Mouse (Mus musculus) ES-Bruce4 (cell line): ENCODE data around the gene Schip1. TPM values are rescaled to one million over a fixed set of nuclear protein-coding genes. Genes with fewer than 3 reads are reported as not detected.
"Not testable (repeated sequence)": the region's sequence is repeated elsewhere in the genome, so short reads cannot be mapped to it uniquely, and the experiment has no call there.

ENCODE experiments used
- H3K27ac ChIP-seq: 2 replicates; pipeline ENCODE4 v1.5.1; 2012; ENCODE audit warnings: low read length, inconsistent platforms; ENCODE audit not compliant: insufficient read depth
- H3K27me3 ChIP-seq: 2 replicates; pipeline ENCODE4 v1.6.1; 2012; ENCODE audit warnings: mild to moderate bottlenecking, low read length, inconsistent platforms; ENCODE audit not compliant: control insufficient read depth, poor library complexity, insufficient read depth, severe bottlenecking
- H3K36me3 ChIP-seq: 2 replicates; pipeline ENCODE4 v1.6.1; 2012; ENCODE audit warnings: inconsistent platforms, mild to moderate bottlenecking, low read length, moderate library complexity; ENCODE audit not compliant: control insufficient read depth, poor library complexity, insufficient read depth, severe bottlenecking
- H3K4me1 ChIP-seq: one replicate; pipeline ENCODE4 v1.8.1; 2011; ENCODE audit warnings: low read length; ENCODE audit not compliant: control insufficient read depth, insufficient read depth
- H3K4me3 ChIP-seq: 2 replicates; pipeline ENCODE4 v1.5.1; 2011; ENCODE audit warnings: low read depth, mild to moderate bottlenecking, low read length
- H3K9ac ChIP-seq: 2 replicates; pipeline ENCODE4 v1.6.1; 2012; ENCODE audit warnings: low read depth, mild to moderate bottlenecking, inconsistent platforms; ENCODE audit not compliant: poor library complexity, severe bottlenecking
- H3K9me3 ChIP-seq: replicated peaks from 2 replicates; pipeline ENCODE4 v1.6.1; 2012; ENCODE audit warnings: mild to moderate bottlenecking, low read length, inconsistent platforms; ENCODE audit not compliant: control insufficient read depth, poor library complexity, insufficient read depth, severe bottlenecking
- CTCF ChIP-seq: IDR thresholded peaks from one replicate; pipeline ENCODE4 v1.8.1; 2011; ENCODE audit warnings: low read depth, low read length
- EP300 ChIP-seq: IDR thresholded peaks from 2 replicates; pipeline ENCODE4 v1.6.1; 2011; ENCODE audit warnings: low read depth, low read length; ENCODE audit not compliant: insufficient read depth
- POLR2A ChIP-seq: IDR thresholded peaks from one replicate; pipeline ENCODE4 v1.8.1; 2011; ENCODE audit warnings: low read length; ENCODE audit not compliant: insufficient read depth
- polyA plus RNA-seq: library from polyadenylated mRNA; stranded (reverse); fragments of >200 nt; gene quantifications from 2 replicates; pipeline ENCODE4 v1.2.4, GENCODE M21; 2011; ENCODE audit warnings: low read depth; ENCODE audit not compliant: missing spikeins, insufficient read depth, insufficient read length

Schip1 gene
- polyA plus RNA-seq, 1 experiment: 85.2 TPM

GRCm38 (mm10) chr3:68085024-68085423 lies 20.4 kb downstream of the Schip1 start:
- TF ChIP-seq CTCF (no peak), EP300 (no peak), POLR2A (no peak)
- H3K27me3 ChIP-seq: no peaks in the 10 kb centered on the region; the same call in 1 of the 2 replicates
- no peaks in the 10 kb centered on the region for H3K4me1 ChIP-seq
- H3K36me3 ChIP-seq: no peaks in the 10 kb centered on the region
- H3K27ac ChIP-seq: no peak overlapping the region
- H3K9me3 ChIP-seq: no peaks in the 10 kb centered on the region
- no peak overlapping the region for H3K9ac ChIP-seq
- H3K4me3 ChIP-seq: no peak overlapping the region

- no peaks in the 10 kb centered on the region for H3K36me3 ChIP-seq
- no peak for TF ChIP-seq EP300
- TF ChIP-seq CTCF: no peak
- no peak for TF ChIP-seq POLR2A
- H3K9me3 ChIP-seq: no peaks in the 10 kb centered on the region
- H3K27ac ChIP-seq: no peak overlapping the region
- H3K4me1 ChIP-seq: no peaks in the 10 kb centered on the region
- H3K4me3 ChIP-seq: no peak overlapping the region
- no peak overlapping the region for H3K9ac ChIP-seq
- no peaks in the 10 kb centered on the region for H3K27me3 ChIP-seq
Measured at GRCm38 (mm10) chr3:68092108-68092507, 27.5 kb downstream of the Schip1 start.

- Histone ChIP-seq H3K27me3 (no peaks in the 10 kb centered on the region), H3K9me3 (no peaks in the 10 kb centered on the region), H3K4me3 (no peak overlapping the region), H3K4me1 (no peaks in the 10 kb centered on the region), H3K36me3 (no peaks in the 10 kb centered on the region), H3K9ac (no peak overlapping the region), H3K27ac (no peak overlapping the region)
- TF ChIP-seq EP300: no peak
- TF ChIP-seq CTCF: no peak
- TF ChIP-seq POLR2A: no peak
Measured at GRCm38 (mm10) chr3:68096724-68097431, 32.3 kb downstream of the Schip1 start.

GRCm38 (mm10) chr3:68099561-68099960 lies 35.0 kb downstream of the Schip1 start:
- H3K4me3 ChIP-seq, H3K4me1 ChIP-seq, H3K27me3 ChIP-seq, H3K27ac ChIP-seq, H3K9ac ChIP-seq, H3K36me3 ChIP-seq, H3K9me3 ChIP-seq: not testable (repeated sequence)

- Histone ChIP-seq H3K4me3 (no peak overlapping the region), H3K9me3 (no peaks in the 10 kb centered on the region), H3K27ac (no peak overlapping the region), H3K36me3 (no peaks in the 10 kb centered on the region), H3K4me1 (no peaks in the 10 kb centered on the region), H3K9ac (no peak overlapping the region), H3K27me3 (no peaks in the 10 kb centered on the region)
- no peak for TF ChIP-seq CTCF
- no peak for TF ChIP-seq EP300
Measured at GRCm38 (mm10) chr3:68101343-68101742, 36.7 kb downstream of the Schip1 start.

- TF ChIP-seq EP300: no peak
- TF ChIP-seq CTCF: no peak
- Histone ChIP-seq H3K27ac (no peak overlapping the region), H3K27me3 (no peaks in the 10 kb centered on the region), H3K9ac (no peak overlapping the region), H3K36me3 (no peaks in the 10 kb centered on the region), H3K4me1 (no peaks in the 10 kb centered on the region), H3K9me3 (no peaks in the 10 kb centered on the region), H3K4me3 (no peak overlapping the region)
Measured at GRCm38 (mm10) chr3:68105081-68105685, 40.6 kb downstream of the Schip1 start.
